Mouse (Mus musculus) heart, postnatal 10 days (tissue): ENCODE measurements around the gene Hist2h3c2. TPM values are rescaled to one million over a fixed set of nuclear protein-coding genes. Genes with fewer than 3 reads are reported as not detected.

ENCODE experiments used
- DNase-seq, 2 experiments: peaks; one replicate each; pipeline ENCODE4 v3.0.0; 2021
- intact Hi-C: fragments of 180-260 bp; cut with DNase I; formaldehyde crosslinking; loops from one replicate; pipeline ENCODE4 v1.15.1; 2025
- total RNA-seq, 2 experiments: library from RNA; stranded (reverse); gene quantifications; 2 replicates each; pipeline ENCODE4 v1.2.3; 2021

Hist2h3c2 gene
- total RNA-seq, 2 experiments from 2014 or later, result 78.6 to 96.2 TPM

DNA sequence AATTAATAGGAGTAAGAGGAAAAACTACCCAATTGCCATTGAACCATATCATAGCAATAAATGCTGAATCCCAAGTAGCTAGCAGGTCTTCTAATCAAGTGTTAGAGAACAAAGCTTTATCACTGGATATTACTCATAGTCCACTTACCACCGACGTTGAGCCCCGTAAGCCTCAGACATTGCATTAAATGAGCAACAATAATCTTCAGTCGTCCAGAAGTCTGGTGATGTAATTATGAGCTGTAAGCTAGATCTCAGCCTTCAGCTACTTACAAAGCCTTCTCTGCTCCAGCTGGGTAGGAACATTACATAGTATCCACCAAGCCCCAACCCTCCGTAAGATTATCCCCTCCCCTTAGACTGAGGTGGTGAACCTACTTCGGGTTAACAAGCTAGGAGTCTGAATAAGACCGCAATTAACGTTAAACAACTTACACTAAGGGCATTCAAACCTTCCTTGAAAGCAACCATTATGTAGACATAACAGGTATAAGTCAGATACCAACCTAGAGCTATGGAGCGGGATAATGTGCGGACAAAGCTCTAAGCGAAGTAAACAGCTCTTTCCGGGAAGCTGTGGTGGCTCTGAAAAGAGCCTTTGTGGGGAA lies 919 bp downstream of the Hist2h3c2 start:
- no peak for DNase-seq
- intact Hi-C loops, result loop anchor here (2.0 kb wide), 1 partner anchor 15 kb away; no protein-coding TSS in a partner anchor

DNA sequence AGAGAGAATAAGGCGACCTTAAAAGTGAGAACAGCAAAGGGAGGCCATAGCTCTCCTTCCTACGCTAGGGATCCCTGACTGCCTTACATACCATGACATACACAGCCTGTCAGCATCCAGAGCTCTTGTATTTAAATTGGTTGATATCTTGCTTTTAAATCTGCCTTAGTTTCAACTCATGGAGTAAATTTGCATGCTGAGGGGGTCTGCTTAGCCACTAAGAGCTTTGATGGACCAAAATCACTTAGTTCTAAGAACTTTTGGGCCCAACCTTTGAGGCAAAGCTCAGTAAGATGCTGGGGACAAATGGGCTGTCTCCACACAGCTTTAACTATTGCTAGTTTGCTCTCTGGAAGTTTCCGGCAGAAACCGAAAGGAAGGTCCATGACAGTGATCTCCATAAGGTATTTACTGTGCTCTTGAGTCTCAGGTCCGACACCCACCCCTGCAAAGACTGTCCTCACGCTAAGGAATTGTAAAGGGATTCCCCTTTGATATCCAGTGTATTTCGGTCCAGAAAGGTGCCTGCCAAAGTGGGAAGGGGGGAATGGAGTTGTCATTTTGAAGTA lies 1.5 kb downstream of the Hist2h3c2 start:
- DNase-seq, result no peak
- intact Hi-C loops, result loop anchor here (2.0 kb wide), 1 partner anchor 15 kb away; no protein-coding TSS in a partner anchor

DNA sequence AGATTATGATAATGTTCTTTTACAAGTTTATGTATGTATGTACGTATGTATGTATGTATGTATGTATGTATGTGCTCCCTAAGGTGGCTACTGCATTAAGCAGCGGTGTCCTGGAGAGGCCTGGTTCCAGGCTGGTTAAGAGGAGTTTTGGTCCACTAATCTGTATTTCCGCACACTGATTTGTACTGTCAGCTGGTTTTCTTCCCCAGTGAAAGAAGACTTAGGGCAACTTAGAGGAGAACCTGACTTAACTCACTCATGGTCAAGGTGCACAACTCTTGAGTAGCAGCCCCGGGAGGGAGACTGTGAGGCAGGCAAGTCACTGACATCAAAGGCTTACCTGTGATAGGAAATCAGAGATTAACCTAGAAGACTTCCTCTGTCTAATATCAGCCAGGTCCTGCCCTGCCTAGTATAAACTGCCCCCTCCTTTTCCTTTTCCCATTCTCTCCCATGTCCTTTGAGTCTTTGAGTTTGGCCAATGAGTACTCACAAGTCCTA lies 2.0 kb downstream of the Hist2h3c2 start:
- intact Hi-C loops, result loop anchor here (2.0 kb wide), 1 partner anchor 14 kb away; no protein-coding TSS in a partner anchor
- no peak for DNase-seq

DNA sequence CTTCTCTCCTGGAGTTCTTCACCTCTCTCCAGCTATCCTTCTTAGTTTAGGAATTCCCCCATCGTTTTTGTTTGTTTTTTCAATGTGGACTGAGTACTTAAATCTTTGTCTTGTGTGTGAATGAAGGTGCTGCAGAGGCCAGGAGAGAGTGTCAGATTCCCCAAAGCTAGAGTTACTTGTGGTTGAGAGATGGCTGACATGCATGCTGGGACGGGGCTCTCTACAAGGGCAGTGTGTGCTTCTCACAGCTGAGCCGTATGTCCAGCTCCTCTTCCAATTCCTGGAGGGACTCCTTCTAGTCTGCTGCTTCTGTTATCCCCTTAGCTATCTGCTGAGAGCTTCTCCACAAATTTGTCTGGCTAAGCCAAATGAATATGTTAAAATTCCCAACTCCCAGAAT lies 3.1 kb downstream of the Hist2h3c2 start:
- DNase-seq, result no peak

DNA sequence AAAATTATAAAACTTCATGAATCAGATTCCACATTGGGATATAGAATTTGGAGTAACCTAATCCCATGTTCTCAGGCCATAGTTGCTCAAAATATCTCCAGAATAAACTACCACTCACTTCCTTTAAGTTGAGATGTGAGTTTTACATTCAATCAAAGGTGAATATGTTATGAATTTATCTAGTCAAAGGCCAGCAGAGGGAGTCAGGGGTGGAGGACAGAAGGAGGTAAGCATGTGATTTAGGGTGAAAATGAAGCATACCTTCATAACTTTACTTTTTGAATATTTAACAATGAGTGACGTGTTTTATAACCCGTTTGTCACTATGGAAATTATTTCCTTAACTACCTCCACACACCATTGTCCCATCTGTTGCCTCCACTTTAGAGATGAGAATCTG lies 4.0 kb downstream of the Hist2h3c2 start:
- DNase-seq, result no peak
- intact Hi-C loops, result no loop called here

More for the DNA sequence above, 3.1 kb downstream of the Hist2h3c2 start:
- intact Hi-C loops, result loop anchor here (2.0 kb wide), 1 partner anchor 13 kb away; no protein-coding TSS in a partner anchor

DNA sequence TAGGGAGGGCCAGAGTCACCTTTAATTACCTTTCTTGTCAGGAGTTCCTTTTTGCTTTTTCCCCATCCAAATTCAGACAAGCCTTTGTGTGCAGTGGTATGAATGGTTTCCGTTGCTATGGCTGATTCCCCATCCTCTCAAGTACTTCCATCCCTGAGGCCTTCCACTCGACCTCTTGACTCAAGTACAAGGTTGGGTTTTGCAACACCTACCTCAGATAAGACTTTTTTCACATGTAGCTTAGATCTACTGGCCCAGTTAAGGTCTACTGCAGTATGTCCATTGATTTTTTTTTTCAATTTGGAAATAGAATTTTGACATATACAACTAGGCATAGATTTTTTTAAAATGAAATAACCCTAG lies 7.2 kb downstream of the Hist2h3c2 start:
- intact Hi-C loops, result no loop called here
- no peak for DNase-seq

DNA sequence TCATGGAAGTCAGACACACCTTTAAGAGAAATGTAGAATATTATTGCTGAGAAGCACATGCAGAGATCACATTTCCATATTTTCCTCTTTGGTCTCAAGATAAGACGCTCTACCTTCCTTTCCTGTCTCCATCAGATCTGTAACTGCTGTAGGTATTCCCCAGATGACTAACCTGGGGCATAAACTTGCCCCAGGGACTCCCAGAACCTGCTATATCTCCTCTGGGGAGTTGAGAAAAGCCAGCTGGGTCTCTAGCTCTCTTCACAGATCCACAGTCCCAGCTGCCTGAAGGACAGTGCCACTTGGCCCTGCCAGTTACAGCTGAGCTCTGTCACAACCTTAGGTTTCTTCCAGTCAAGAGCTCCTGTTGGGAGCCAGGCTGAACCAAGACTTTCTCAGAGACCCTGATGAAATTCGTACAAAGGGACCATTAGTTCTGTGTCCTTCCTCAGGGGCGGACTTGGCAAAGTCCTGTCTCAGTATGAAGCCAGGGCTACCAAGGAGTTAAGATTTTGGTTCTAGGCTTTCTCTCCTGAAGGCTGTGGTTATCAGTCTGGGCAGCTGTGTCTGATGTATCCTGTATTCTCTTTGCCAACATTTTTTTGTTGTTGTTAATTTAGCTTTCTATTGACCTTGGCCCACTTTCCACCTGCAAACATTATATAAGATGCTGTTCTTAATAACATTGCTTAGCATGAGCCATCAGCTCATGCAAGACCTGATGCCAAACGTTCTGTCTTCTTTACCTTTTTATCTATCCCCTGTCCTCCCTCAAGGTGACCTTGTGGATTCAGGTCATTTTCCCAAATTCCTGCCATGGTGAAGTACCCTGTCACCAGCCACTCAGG lies 7.8 kb downstream of the Hist2h3c2 start:
- DNase-seq, result no peak
- intact Hi-C loops, result no loop called here

DNA sequence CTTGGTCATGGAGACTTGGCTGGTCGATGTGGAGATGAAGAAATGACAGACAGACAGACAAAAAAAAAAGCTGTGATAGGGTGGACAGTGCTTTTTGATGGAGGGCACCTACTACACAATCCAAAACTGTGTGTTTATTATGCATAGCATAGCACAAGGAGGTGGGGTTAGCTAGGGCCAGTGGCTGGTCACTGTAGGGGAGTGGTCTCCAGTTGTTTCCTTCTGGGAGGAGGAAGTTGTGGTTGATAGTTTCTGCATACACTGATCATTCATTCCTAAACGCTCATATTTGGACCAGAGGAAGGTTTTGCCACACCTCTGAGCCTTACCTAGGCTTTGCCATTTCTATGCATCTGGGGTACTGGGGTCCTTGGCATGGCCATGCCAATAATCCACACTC lies 8.5 kb downstream of the Hist2h3c2 start:
- intact Hi-C loops, result no loop called here
- DNase-seq, result no peak

DNA sequence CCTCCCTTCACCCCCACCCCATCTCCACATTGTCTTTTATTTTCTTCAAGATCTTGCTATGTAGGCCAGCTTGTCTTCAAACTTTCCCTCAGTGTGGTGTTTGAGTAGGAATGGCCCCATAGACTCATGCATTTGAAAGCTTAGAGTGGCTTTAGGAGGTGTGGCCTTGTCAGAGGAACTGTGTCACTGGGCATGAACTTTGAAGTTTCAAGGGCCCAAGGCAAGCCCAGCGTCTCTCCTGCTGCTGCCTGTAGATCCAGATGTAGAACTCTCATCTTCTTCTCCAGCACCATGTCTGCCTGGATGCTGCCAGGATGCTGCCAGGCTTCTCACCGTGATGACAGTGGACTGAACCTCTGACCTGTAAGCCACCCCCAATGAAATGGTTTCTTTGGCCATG lies 10.1 kb downstream of the Hist2h3c2 start:
- intact Hi-C loops, result no loop called here
- no peak for DNase-seq

DNA sequence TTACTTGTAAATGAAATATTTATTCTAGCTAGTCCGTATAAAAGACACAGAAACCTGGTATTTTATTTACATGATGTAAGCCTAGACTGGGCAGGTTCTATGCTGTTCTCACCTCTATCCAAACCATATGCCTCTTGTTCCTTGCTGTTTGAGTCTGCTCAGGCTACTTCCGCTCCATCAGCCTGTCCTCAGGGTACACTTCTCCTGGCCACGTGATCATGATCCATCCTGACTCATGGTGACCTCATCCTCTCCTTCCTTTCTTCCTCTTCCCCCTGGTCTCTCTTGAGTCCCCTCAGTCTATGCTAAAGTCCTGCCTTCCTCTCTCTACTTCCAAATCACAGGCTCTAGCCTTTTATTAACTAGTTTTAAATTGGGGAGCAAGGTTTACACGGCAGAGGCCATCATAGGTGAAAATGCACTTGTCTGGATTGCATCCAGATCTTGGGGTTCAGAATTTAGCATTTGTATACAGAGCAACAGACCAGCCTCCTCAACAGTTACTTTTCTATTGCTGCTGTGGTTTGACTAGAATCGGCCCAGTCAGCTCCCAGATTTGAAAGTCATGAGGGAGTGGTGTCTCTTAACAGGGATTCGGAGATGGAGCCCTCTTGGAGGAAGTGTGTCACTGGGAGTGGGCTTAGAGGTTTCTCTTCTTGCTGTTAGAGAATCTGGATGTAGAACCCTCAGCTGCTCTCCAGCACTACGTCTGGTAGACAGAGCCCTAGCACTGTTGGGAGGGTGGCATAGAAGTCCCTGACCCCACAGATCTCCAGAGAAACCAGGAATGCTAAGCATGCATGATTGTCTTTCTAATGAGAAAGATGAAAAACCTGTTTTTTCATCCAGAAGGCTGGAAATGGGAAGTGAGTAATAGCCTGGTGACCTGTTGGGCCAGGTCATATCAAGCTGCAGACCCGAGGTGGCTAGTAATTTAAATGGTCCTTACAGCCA lies 12.0 kb downstream of the Hist2h3c2 start:
- no peak for DNase-seq
- intact Hi-C loops, result no loop called here

DNA sequence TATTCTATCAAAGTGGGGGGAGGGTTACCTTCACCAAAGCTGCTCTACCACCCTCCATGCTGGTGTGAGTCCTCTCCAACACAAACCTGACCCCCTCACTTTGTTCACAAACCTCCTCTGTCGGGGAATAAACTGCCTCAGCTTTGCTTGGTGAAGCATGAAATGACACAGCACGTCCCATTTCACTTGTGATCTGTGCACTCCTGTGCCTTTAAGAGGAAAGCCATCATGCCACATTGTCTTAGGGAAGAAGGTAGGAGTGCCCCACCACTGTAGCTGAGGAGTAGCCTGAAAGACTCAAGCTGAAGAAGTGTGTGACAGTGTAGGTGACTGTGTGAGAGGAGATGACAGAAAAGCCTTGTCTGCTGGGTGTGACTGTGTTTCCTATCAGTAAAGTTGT lies 13.5 kb downstream of the Hist2h3c2 start:
- intact Hi-C loops, result no loop called here
- no peak for DNase-seq

DNA sequence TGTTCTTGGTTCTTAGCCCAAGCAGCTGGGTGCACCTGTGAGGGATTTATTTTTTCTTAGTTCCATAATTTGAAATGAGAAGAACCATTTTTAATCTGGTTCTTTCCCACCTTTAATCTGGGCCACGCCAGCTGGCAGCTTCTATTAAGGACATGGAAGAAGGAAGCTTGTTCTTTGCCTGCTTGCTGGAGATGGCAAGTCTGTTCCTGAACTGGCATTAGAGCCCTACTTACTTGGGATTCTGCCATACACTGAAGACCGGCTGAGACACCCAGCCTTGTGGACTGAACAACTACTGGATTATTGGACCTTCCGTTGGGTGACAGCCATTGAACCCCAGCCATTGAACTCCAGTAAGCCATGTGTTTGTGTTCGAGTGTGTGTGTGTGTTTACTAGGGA lies 16.2 kb downstream of the Hist2h3c2 start:
- intact Hi-C loops, result loop anchor here (2.0 kb wide), 1 partner anchor 14 kb away; no protein-coding TSS in a partner anchor
- DNase-seq, result no peak

DNA sequence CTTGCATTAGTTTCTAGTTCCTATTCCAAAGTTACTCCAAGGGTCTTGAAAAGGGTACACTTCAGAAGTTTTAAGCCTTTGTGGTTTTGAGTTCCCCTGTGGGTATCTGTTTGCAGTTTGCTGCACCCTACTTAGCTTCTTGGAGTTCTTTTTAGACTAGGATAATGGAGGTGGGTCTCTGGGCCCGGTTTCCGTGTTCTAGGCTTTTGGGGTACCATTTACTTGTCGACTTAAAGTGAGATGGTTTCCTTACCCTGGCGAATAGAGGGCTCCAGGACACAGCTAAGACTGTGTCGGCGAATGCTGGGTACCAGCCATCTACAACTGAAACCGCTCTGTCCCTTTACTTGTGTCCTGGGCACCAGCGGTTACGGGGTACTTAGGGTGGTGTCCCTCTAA lies 17.3 kb downstream of the Hist2h3c2 start:
- intact Hi-C loops, result loop anchor here (2.0 kb wide), 2 partner anchors 15 to 47 kb away; no protein-coding TSS in a partner anchor
- no peak for DNase-seq

DNA sequence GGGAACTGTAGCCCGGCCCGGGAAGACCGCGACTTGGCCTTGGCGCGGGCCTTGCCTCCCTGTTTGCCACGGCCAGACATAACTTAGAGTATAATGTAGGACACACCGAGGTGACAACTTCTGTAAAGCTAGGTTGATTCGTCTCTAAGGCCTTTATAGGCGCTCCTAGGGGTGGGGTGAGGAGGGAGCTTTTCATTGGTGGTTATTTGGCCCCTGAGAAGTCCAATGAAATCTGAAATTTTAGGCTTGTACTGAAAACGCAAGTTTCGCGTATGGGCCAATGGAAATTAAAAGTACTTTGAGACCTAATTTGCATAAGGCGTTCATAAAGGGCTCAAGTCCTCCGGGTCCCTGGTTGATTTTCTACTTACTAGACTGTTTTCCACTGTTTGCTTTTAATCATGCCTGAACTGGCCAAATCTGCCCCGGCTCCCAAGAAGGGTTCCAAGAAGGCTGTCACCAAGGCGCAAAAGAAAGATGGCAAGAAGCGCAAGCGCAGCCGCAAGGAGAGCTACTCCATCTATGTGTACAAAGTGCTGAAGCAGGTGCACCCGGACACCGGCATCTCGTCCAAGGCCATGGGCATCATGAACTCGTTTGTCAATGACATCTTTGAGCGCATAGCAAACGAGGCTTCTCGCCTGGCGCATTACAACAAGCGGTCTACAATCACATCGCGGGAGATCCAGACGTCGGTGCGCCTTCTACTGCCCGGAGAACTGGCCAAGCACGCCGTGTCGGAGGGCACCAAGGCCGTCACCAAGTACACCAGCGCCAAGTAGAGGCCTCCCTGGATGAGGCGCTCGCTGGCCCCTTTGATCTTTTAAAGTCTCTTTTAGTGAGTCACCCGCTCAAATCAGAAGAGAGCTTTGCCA lies 17.9 kb downstream of the Hist2h3c2 start, which contains the start of the genes Hist2h2ac and Hist2h2be:
TSS of gene Hist2h2ac (minus strand) at position 116 of the 875 bp plus-strand sequence.
TSS of gene Hist2h2be (plus strand) at position 355 of the 875 bp plus-strand sequence.
- intact Hi-C loops, result loop anchor here (2.0 kb wide), 1 partner anchor 46 kb away; no protein-coding TSS in a partner anchor
- peak; percentile 91 to 93 for DNase-seq

DNA sequence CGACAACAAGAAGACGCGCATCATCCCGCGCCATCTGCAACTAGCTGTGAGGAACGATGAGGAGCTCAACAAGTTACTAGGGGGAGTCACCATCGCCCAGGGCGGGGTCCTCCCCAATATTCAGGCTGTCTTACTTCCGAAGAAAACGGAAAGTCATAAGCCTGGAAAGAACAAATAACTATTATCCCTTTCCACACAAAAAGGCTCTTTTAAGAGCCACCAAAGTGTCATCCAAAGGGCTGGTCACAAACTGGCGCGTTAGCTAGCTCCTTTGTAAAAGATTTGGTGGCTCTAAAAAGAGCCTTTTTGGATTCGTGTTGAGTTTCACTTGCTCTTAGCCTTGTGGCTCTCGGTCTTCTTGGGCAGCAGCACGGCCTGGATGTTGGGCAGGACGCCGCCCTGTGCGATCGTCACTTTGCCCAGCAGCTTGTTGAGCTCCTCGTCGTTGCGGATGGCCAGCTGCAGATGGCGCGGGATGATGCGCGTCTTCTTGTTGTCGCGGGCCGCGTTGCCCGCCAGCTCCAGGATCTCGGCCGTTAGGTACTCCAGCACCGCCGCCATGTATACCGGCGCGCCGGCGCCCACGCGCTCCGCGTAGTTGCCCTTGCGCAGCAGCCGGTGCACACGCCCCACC lies 18.7 kb downstream of the Hist2h3c2 start:
- intact Hi-C loops, result loop anchor here (2.0 kb wide), 1 partner anchor 45 kb away; no protein-coding TSS in a partner anchor
- peak in 1 of 2 experiments; percentile 42 for DNase-seq

DNA sequence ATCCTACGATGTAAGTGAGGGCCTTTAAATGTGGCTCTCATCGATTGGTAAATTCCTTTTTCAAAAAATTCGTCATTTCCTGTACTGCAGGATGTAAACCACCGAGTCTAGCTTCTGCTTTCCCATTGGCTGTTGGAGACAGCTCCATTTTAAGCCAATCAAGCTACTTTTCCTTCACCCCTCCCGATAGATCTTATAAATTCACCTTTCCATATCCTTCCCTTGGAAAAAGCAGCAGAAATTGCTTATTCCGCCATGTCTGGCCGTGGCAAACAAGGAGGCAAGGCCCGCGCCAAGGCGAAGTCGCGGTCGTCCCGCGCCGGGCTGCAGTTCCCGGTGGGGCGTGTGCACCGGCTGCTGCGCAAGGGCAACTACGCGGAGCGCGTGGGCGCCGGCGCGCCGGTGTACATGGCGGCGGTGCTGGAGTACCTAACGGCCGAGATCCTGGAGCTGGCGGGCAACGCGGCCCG lies 19.2 kb downstream of the Hist2h3c2 start, which contains the start of the genes Bola1 and Hist2h2ab:
TSS of gene Bola1 (minus strand) at position 49 of the 470 bp plus-strand sequence.
TSS of gene Hist2h2ab (plus strand) at position 205 of the 470 bp plus-strand sequence.
- intact Hi-C loops, result loop anchor here (2.0 to 5.0 kb wide), 2 partner anchors 45 to 152 kb away; no protein-coding TSS in a partner anchor
- peak; percentile 85 to 88 for DNase-seq

DNA sequence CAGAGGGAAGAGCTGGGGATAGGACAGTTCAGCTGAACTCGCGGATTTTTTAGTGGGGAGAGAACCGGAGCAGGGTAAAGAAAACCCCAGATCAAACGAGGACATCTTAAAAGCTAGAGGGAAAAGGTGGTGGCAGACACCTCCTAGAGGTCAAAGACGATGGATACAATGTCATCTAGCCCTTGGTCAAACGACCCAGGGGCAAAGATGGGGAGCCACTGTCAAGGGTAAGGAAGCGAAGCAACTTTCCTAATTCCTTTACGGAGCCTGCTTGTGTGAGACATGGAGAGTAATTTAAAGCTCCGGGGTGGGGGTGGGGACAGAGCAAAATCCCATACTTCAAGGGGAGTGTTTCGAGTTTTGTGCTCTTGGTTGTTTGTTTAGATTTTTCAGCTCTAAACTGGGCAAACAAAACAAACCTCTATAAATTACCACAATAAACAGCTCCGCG lies 19.7 kb downstream of the Hist2h3c2 start:
- peak; percentile 53 to 64 for DNase-seq
- intact Hi-C loops, result loop anchor here (5.0 kb wide), 1 partner anchor 152 kb away; no protein-coding TSS in a partner anchor

DNA sequence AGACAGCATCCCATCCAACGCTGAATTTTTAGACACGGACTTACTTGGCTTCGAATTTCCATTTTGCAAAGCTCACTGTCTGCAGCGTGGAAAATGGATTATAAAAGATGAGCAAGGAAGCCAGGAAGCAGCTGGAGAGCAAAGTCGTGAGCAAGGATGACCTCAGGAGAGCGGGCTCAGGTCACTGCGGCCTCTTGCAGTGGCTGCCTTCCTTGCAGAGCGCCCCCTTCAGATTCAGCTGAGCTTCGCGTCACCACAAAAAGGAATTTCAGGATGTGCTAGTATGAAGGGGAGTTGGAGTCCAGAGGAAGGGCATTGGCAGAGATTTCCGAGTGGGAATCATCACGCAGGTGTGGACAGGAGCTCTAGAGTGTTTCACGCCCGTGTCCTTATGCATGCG lies 29.7 kb downstream of the Hist2h3c2 start:
- peak in 1 of 2 experiments; percentile 47 for DNase-seq
- intact Hi-C loops, result no loop called here
